Mouse (Mus musculus): ENCODE measurements at regions not wholly inside any gene's neighbourhood (a gene's known extent, or its start where the extent isn't known, plus 50 kb on each side); places are given as distances from the start of the nearest gene placed in this dataset.

GRCm38 (mm10) chr1:56195224-56195623 is 442.0 kb downstream of the Hsfy2 start:
- peaks cover 7% of the 10 kb centered on the region for H3K27me3 ChIP-seq
- in situ Hi-C loops (cut with MboI; ENCODE audit: low pct_unique_long_range_greater_than_20kb) = no loop called here
- no peak for ATAC-seq
- TF ChIP-seq CTCF (IDR thresholded peaks at IDR 0.05) = peak; percentile 16
- DNase-seq (ENCODE audit: low read depth, low spot score) = no peak
- POLR2A ChIA-PET = no interaction called here
- CTCF ChIA-PET = no interaction called here

DNA sequence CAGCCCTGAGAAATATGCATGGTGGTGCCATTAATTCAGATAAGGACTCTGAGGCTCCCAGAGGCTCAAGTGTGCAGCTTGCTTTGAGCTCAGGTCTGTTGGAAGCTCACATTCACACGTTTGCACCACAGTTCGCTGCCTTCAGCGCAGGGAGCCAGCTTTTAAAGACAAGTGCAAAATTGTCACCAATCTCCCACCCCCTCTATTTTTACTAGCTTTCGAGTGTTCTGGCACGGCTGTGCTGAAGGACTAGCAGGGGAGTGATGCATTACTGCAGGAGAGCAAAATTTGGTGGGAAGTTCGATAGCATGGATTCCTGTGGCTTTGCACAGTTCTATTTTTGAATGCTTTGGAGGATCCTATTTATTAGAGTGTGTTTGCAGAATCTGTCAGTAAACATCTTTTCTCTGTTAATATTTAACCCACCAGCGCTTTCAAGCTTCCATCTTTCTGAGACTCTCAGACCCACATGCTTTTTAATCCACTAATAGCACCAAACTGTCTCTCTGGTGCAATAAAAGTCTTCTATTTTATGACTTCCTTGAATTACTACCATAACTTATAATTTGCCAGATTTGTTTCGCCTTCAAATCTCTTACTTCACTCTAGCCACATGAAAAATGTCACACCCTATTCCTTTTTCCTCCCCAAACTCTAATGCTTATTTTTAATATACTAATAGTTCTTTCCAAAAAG is 453.6 kb downstream of the Hsfy2 start:
- in situ Hi-C loops (cut with MboI; ENCODE audit: low pct_unique_long_range_greater_than_20kb) = no loop called here
- no peak for ATAC-seq
- no peak for TF ChIP-seq CTCF (IDR thresholded peaks at IDR 0.05)

GRCm38 (mm10) chr1:56179206-56179985 is 457.8 kb downstream of the Hsfy2 start:
- no peak for TF ChIP-seq CTCF (IDR thresholded peaks at IDR 0.05)
- ATAC-seq (no peak), DNase-seq (ENCODE audit: low read depth, low spot score) (no peak)
- peaks cover 71% of the 10 kb centered on the region for H3K27me3 ChIP-seq
- in situ Hi-C loops (cut with MboI; ENCODE audit: low pct_unique_long_range_greater_than_20kb) = no loop called here
- CTCF ChIA-PET = no interaction called here
- POLR2A ChIA-PET = no interaction called here

More for the DNA sequence above, 453.6 kb downstream of the Hsfy2 start:
- ChIA-PET POLR2A (no interaction called here), CTCF (no interaction called here)
- no peak for DNase-seq (ENCODE audit: low read depth, low spot score)
- H3K27me3 ChIP-seq = peaks cover 44% of the 10 kb centered on the region

GRCm38 (mm10) chr1:56171157-56171556 is 466.1 kb downstream of the Hsfy2 start:
- TF ChIP-seq CTCF (IDR thresholded peaks at IDR 0.05) = no peak
- ATAC-seq (no peak), DNase-seq (ENCODE audit: low read depth, low spot score) (no peak)
- ChIA-PET CTCF (no interaction called here), POLR2A (no interaction called here)
- peaks cover 47% of the 10 kb centered on the region for H3K27me3 ChIP-seq
- in situ Hi-C loops (cut with MboI; ENCODE audit: low pct_unique_long_range_greater_than_20kb) = no loop called here

GRCm38 (mm10) chr1:56168712-56169111 is 468.5 kb downstream of the Hsfy2 start:
- TF ChIP-seq CTCF (IDR thresholded peaks at IDR 0.05) = no peak
- CTCF ChIA-PET = no interaction called here
- H3K27me3 ChIP-seq = peaks cover 35% of the 10 kb centered on the region
- in situ Hi-C loops (cut with MboI; ENCODE audit: low pct_unique_long_range_greater_than_20kb) = no loop called here
- POLR2A ChIA-PET = no interaction called here
- ATAC-seq = no peak
- no peak for DNase-seq (ENCODE audit: low read depth, low spot score)

DNA sequence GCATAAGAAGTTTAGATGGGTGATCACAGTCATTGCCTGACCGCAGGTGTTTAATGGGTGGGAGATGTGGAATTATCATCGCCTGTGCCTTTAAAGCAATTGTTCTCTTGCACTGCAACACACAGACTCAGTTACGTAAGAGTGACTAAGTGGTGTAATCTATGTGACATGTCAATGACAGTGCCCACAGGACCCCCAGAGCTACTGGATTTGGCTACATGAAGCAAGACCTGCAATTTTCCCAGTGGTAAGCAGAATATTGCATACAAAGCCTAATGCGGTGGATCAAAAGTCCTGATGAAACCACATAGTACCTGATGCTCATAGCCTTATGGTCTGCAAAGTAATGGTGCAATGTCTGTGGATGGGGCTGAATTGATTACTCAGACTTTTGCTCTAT is 469.2 kb downstream of the Hsfy2 start:
- ATAC-seq (no peak), DNase-seq (ENCODE audit: low read depth, low spot score) (no peak)
- in situ Hi-C loops (cut with MboI; ENCODE audit: low pct_unique_long_range_greater_than_20kb) = no loop called here
- ChIA-PET CTCF (no interaction called here), POLR2A (no interaction called here)
- peaks cover 34% of the 10 kb centered on the region for H3K27me3 ChIP-seq
- TF ChIP-seq CTCF (IDR thresholded peaks at IDR 0.05) = no peak

- ChIA-PET CTCF (no interaction called here), POLR2A (no interaction called here)
- DNase-seq (ENCODE audit: low read depth, low spot score) = no peak
- in situ Hi-C loops (cut with MboI; ENCODE audit: low pct_unique_long_range_greater_than_20kb) = no loop called here
- no peak for TF ChIP-seq CTCF (IDR thresholded peaks at IDR 0.05)
- H3K27me3 ChIP-seq = peaks cover 31% of the 10 kb centered on the region
- no peak for ATAC-seq
Measured at GRCm38 (mm10) chr1:56165228-56165627, 472.0 kb downstream of the Hsfy2 start.

- ATAC-seq (no peak), DNase-seq (ENCODE audit: low read depth, low spot score) (no peak)
- ChIA-PET CTCF (no interaction called here), POLR2A (no interaction called here)
- no peak for TF ChIP-seq CTCF (IDR thresholded peaks at IDR 0.05)
- in situ Hi-C loops (cut with MboI; ENCODE audit: low pct_unique_long_range_greater_than_20kb) = no loop called here
- H3K27me3 ChIP-seq = peaks cover 25% of the 10 kb centered on the region
Measured at GRCm38 (mm10) chr1:56164366-56164765, 472.9 kb downstream of the Hsfy2 start.

DNA sequence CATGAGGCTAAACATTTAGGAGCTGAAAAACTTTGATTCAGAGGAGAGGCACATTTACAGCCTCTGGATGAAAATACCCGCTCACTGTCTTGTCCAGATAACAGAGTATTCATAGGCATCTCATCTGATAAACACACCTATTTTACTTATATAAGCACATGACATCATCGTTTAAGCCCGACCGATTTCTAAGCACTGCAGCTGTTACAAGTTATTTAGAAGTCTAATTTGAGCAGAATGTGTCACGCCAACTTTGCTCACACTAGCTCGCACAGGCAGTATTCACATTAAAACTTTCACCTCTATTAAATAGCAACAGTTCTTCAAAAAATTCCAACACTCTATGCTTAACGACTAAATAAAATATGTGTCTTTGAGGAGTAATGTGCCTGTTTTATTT is 506.3 kb downstream of the Hsfy2 start:
- H3K27me3 ChIP-seq = peaks cover 57% of the 10 kb centered on the region
- TF ChIP-seq CTCF (IDR thresholded peaks at IDR 0.05) = no peak
- ChIA-PET CTCF (no interaction called here), POLR2A (no interaction called here)
- in situ Hi-C loops (cut with MboI; ENCODE audit: low pct_unique_long_range_greater_than_20kb) = no loop called here
- ATAC-seq (no peak), DNase-seq (ENCODE audit: low read depth, low spot score) (no peak)

- in situ Hi-C loops (cut with MboI; ENCODE audit: low pct_unique_long_range_greater_than_20kb) = no loop called here
- ChIA-PET CTCF (interaction anchor here (1.0 to 1.2 kb wide), 2 partner anchors 13 to 140 kb away, joined by 3 read pairs; no protein-coding TSS in a partner anchor), POLR2A (no interaction called here)
- peaks cover 17% of the 10 kb centered on the region for H3K27me3 ChIP-seq
- TF ChIP-seq CTCF (IDR thresholded peaks at IDR 0.05) = no peak
- DNase-seq (ENCODE audit: low read depth, low spot score) (no peak), ATAC-seq (no peak)
Measured at GRCm38 (mm10) chr1:56089254-56089834, 547.9 kb downstream of the Hsfy2 start.

- in situ Hi-C loops (cut with MboI; ENCODE audit: low pct_unique_long_range_greater_than_20kb) = no loop called here
- ChIA-PET POLR2A (no interaction called here), CTCF (no interaction called here)
- DNase-seq (ENCODE audit: low read depth, low spot score) (no peak), ATAC-seq (no peak)
- H3K27me3 ChIP-seq = peaks cover 17% of the 10 kb centered on the region
- TF ChIP-seq CTCF (IDR thresholded peaks at IDR 0.05) = no peak
Measured at GRCm38 (mm10) chr1:56088357-56088756, 548.9 kb downstream of the Hsfy2 start.
